Mouse (Mus musculus): ENCODE measurements around the gene Mbnl1.

DNA sequence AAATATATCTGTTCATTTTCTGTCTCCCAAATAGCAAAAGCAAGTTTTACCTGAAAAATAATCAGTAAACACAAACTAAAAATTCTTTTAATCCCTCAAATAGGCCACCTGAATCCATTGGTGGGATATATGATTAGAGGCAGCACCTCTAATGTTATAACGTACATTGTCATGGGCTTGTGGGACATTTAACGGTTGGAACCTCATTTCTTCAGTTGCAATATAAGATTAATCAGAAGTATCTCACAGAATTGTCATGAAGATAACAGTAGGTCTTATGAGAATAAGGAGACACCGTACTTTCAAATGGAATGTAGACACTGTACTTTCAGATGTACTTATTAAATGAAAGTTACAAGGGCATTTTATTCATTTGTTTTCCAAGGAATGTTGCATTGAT lies 112.1 kb downstream of the Mbnl1 start:
- no peak for TF ChIP-seq CTCF (IDR thresholded peaks at IDR 0.05; ENCODE audit: insufficient read depth, low read depth, low read length)
- no peak for TF ChIP-seq POLR2A (IDR thresholded peaks at IDR 0.05; ENCODE audit: insufficient read depth, low read depth, low read length)
